Mouse (Mus musculus): ENCODE results near the gene Gnat1. TPM values are rescaled to one million over a fixed set of nuclear protein-coding genes. Genes with fewer than 3 reads are reported as not detected.

Gene Gnat1
- polyA plus RNA-seq, 2 experiments from 2014 or later: 1.6 TPM; not detected in 1

GRCm38 (mm10) chr9:107644495-107645152, 34.9 kb downstream of the Gnat1 start:
- ATAC-seq: peak; percentile 92

- no peak for ATAC-seq
These were observed 35.8 kb downstream of the Gnat1 start for GRCm38 (mm10) chr9:107643544-107644214.

- ATAC-seq: no peak
These were observed 37.8 kb downstream of the Gnat1 start for GRCm38 (mm10) chr9:107641666-107642065.

DNA sequence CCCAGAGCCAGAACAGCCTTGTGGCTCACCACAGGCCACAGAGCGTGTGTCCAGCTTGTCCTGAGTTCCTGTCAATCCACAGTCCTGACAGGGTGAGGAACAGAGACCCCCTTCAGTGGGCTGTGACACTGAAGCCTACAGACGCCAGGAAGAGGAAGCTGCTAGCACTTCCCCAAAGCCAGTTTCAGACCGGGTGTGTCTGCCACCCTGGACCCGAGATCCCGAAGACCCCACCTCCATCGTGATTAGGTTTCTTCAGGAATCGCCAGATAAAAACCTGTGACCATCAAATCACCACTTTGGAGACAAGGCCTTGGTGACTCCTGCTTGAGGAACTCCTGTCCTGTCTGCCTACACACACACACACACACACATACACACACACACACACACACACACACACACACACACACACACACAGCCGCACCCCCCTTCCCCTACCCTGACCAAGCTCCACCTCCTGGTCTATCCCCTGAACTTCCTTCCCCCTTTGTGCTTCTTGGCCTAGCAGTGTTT, 39.2 kb downstream of the Gnat1 start:
- no peak for ATAC-seq

DNA sequence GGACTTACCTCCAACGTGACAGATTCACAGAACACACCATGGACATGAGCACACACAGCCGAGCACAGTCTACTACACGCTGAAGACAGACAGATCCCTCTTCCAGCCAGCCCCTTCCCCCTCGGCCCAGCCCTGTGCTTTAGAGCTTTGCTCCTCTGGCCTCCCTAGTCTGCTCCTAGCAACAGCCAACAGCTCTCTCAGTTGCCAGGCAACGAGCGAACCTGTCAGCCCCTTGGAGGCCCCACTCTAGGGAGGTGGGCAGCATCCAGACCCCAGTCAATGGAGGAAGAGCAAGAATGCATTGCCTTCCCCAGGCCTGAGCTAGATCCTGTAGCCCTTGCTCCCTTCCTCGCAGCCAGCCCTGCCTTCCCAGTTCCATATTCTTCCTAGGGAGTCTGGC, 42.4 kb downstream of the Gnat1 start:
- ATAC-seq: no peak

DNA sequence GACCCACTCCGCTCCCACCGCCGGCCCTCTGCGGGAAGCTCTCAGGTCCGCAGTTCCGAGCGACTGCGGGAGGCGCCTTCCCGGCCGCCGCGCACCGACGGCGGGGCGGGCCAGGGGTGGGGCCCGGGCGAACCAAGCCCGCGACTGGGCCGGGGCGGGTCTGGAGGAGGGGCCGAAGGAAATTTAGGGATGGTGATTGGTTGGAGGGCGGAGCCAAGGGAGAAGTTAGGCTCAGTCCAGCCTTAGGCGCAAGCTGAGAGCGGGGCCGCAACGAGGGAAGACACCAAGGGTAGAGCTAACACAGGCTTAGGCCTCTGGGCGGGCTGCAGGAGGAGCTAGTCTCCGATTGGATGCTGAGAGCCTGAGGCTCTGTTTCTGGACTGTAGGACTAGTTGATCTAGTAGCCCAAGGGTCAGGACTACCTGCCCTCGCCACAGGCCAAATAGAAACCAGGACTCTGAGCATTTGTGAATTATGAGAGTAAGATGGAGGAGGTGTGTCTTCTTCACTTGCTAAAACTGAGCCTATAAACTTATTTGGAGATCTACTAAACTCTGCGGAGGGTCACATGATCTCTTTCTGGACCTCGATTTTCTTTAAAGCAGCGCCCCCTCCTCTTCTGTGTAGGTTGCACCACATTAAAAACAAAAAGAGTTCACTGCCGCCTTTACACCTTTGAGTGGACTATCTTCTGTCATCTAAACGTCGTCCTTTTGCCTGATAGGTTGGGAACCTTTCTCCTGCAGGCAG, 44.1 kb downstream of the Gnat1 start, which contains the start of gene Gnai2:
Gnai2 (minus strand) TSS at position 89 of the 750 bp plus-strand sequence.
- ATAC-seq: peak; percentile 85

DNA sequence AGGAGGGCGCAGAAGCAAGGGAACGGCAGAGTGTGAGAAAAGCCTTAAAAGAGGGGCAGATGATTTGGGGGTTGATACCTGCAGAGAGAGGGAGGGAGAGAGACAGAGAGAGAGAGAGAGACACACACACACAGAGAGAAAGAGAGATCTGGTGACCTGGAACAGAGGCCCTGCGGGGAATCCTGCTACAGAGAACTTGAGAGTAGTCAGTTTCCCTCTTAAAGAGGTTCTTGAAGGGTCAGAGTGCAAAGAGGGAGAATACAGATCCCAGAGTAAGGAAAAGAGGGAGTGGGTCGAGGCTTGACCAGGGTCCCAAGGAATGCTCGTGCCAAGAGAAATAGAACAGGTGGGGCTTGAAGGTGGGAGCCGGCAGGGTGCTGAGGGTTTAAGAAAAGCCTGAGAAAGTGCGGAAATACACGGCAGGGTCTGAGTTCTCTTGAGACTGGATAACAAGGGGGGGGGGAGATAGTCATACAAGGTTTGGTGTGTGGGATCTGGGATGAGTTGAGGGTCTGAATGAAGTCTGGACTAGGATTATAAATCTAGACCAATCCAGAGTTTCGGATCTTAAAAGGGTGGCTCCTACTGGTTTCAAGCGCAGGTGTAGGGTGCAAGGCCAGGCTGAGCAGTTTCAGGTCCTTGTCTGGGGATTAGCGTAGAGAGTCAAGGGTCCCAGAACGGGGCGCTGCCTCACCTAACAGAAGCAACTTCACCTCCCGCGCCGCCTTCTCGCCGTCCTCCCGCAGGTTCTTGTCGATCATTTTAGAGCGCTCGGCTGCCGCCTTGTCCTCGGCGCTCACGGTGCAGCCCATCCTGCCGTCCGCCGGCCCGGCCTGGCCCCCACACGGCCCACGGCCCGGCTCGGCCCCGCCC, 44.9 kb downstream of the Gnat1 start:
- no peak for ATAC-seq

DNA sequence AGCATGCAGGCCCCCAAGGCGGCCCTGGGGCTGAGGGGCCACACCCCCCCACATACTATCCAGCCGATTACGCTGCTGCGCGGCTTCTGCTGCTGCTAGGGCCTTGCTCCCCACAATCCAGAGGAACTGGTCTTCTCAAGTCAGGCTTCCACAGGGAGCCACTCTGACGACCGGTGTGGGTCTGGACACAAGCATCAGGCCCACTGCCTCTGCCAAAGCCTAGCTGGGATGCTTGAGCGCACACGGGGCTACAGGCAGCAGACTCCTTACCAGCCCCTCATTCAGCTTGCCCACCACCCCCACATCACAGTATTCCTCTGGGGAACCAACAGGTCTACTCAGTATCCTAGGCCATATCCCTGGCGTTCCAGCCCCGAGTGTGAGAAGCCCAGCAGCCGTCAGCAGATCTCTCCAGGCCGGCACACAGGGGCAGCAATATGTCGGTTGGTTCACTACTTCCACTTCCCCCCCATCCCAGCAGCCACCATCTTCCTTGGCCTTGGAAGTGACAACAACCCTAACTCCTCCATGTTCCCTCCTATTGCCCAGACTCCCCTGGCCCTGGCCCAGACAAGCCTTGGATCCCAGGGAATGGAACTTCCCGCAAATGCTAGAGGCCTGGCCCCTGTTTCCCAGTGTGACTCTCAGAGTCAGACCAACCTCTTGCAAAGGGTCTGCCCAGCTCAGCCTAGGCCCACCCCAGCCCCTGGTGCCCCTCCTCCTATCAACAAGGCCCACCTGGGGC, 45.7 kb downstream of the Gnat1 start:
- peak; percentile 15 for ATAC-seq

DNA sequence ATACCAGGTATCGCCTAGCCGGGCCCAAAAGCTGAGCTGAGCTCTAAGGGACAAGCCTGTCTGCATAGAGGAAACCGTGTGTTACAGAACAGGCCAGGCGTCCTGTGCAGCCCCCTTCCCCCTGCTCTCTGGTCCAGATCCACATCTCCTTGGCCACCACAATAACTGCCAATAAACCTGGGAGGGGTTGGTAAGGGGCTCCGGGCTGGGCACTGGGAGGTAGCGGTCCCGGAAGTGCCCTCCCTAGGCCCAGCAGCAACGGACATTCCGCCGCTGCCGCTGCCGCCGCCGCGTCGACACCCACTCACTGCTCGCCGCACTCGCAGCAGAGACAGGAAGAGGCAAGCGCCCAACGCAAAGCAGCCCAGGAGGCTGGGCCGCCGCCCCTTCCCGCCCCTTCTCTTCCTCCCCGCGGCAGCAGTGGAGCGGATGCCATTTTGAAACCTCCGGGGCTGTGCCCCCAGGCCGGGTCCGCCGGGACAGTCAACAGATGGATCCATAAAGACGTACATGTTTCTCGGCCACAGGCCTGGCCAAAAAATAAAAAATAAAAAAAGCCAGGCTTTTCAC, 46.3 kb downstream of the Gnat1 start:
- peak; percentile 73 for ATAC-seq

- no peak for ATAC-seq
These were observed 47.0 kb downstream of the Gnat1 start for GRCm38 (mm10) chr9:107632478-107632877.

GRCm38 (mm10) chr9:107631861-107632260, 47.7 kb downstream of the Gnat1 start:
- ATAC-seq: no peak

DNA sequence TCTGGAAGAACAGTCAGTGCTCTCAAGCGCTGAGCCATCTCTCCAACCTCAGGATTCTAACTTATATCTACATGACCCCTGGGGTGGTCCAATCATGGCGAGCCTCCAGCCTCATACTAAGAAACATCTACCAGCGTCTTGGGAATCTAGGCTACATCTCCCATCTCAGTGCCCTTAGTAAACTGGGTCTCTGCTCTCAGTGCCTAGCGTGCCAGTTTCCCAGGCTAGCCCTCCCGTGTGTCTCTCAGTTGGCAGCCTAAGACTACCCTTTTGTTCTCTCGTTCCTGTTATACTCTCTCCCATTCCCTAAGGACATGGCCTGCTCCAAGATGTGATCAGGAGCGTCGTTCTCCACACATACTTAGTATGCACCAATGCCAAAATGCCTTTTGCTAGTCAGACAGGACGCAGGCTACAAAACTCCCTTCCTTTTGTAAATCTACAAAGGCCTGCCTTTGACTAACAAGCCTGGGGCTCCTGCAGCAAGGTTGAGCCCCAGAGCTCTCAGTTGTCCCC, 48.1 kb downstream of the Gnat1 start:
- no peak for ATAC-seq

DNA sequence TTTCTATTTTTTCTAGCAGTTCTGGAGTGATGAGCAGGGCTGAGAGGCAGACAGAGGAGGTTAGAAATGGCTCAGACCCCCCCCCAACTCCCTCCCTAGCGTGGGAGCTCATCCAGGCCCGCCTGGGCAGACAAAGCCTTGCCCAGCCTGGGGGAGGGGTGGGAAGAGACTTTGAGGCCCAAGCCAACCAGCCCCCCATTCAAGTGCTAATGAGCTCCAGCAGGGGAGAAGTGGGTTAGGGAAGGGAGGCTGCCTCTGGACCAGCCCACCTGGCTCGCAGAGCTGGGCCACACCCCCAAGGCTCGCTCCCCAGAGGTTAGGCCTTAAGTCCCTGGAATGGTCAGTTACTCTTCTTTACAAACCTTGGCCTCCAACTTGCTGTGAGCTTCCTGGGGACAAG, 48.9 kb downstream of the Gnat1 start:
- no peak for ATAC-seq

DNA sequence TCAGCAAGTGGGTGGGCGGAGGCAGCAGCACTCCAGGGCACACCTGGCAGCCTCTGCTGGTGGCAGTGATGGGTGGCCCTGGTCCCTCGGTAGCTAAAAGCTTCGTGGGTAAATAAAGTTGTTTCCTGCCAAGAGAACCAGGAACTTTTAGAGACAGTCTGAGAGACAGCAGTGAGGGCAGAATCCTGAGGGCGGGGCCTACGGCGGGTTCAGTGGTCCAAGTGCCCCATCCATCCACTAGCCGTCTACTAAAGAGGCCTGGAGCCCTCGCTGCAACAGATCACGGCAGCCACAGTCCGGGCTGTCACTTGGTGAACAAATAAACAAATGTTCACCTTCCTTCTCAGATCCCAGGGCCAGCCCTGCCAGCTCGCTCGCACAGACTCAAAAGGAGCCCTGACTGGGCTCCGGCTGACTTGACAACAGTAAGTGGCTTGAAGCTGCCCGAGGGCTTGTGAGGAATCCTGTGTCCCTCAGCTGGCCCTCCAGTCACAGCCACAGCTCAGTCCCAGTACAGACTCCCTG, 49.5 kb downstream of the Gnat1 start:
- no peak for ATAC-seq

- no peak for ATAC-seq
These were observed 50.1 kb downstream of the Gnat1 start for GRCm38 (mm10) chr9:107629411-107629730.

- no peak for ATAC-seq
These were observed 50.6 kb downstream of the Gnat1 start for GRCm38 (mm10) chr9:107628721-107629410.

DNA sequence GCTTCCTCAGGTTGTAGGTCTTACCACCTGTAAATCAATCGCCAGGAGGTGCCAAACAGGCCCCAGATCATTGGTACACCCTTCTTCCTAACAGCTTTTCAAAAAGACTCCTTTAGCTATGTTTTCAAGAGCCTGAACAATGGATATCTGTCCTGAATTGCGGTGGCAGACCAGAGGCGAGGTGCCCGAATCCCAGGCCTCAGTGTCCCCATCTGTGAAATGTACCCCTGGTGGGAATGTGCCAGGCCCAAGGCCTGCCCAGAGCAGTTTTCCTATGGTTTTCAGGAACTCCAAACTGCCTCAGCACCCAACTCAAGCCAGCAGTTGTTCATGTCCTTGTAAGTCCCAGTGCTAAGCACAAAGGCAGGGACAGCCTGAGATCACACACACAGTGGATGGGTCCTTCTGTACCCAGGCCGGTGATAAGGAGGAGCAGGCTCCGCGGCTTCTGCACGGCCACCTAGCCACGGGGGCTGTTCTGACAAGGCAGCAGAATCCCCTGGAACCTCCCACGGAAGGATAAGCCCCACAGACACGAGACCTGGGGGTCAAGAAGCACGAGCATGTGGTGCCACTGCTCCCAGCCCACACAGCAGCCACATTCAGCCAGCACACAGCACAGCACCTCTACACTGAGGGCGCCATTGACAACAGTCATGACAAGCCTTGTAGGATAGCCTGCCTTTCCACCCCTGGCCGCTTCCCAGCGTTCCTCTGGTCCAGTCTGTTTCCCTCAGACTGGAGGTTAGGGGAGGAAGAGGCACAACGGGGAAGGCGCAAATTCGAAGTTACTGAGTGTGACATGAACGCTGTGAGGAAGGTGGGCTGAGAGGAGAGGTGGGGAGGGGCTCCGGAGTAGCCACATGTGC, 51.9 kb downstream of the Gnat1 start:
- ATAC-seq: no peak

- ATAC-seq: peak; percentile 22
These were observed 52.7 kb downstream of the Gnat1 start for GRCm38 (mm10) chr9:107626844-107627277.

GRCm38 (mm10) chr9:107626158-107626843, 53.2 kb downstream of the Gnat1 start:
- ATAC-seq: no peak

Measured in CD4-positive, CD25-positive, alpha-beta regulatory T cell, adult 4 months (primary cell).